In the genomic region with DNA sequence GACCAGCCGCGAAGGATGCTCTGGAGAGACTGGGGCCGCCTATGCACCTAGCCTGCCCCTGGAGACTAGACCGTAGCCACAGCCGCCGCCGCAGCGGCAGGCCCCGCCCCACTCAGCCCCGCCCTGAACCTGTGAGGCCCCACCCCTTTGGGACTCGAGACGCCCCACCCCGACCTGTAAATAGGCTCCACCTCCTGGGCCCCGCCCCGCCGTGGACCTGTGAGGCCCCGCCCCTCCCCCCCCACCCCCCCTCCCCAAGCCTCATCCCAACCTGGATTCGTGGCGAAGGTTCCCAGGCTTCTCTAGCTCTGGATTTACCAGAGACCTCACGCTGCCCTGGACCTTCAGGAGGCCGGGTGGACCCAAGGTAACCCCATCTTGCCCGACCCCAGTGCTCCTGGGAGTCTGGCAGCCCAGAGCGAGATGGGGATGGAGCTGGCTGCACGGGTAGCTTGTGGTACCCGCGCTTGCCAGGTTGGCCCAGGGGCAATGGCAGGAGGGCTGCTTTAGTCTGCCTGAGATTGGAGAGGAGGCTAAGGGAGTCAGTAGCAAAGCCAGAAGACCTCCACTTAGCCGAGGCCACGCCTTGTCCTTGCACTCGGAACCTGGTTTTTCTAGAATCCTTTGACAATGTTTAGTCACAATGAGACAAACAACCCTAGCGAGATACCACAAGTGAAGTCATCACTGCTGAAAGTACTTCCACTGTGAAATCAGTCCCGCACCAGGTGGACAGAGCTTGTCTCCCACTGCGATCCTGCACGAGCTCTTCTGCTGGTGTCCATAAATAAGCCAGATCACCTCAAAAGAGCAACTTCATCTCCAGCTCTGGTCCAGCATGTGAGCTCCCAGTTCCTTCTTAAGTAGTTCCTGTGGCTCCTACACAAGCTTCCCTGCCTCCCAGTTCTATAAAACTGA, we compare ENCODE assay signal across 8 mouse cellular contexts.
A peak's percentile ranks its signal among the peaks of the same experiment; 100 is the strongest.
DNase-seq lines count a peak whose midpoint lies in the region; ATAC-seq lines count a peak whose summit lies in the region.

No protein-coding gene starts in this region.

- no peak overlapping the region for H3K27ac ChIP-seq in heart, embryonic 14.5 days (replicated peaks in 1 of 2; ENCODE audit: control insufficient read depth in 1 of 2, insufficient read depth in 1 of 2, low read depth in 2 of 2, low read length in 2 of 2)
- no peak overlapping the region for H3K27ac ChIP-seq in forebrain, embryonic 13.5 days

- 15% methylated on average over 27 of the region's 33 CpGs for WGBS in heart, embryonic 14.5 days
- WGBS in forebrain, embryonic 13.5 days = 15% methylated on average over 24 of the region's 33 CpGs

- DNase-seq in heart, postnatal 25 days (ENCODE audit: low spot score) = no peak
- DNase-seq in kidney, postnatal 4 days = peak; percentile 67 to 80
- peak; percentile 18 for DNase-seq in lung, postnatal 10 days
- peak; percentile 75 for DNase-seq in retina, postnatal 1 day
- peak; percentile 53 for DNase-seq in yolk sac, embryonic 10.5 days (ENCODE audit: low spot score)

- no peaks in the 10 kb centered on the region for H3K9me3 ChIP-seq in heart, embryonic 14.5 days (ENCODE audit: control insufficient read depth, low read length)
- no peaks in the 10 kb centered on the region for H3K9me3 ChIP-seq in forebrain, embryonic 13.5 days (replicated peaks)

- no peaks in the 10 kb centered on the region for H3K36me3 ChIP-seq in heart, embryonic 14.5 days (ENCODE audit: control insufficient read depth, insufficient read depth, low read length)
- no peaks in the 10 kb centered on the region for H3K36me3 ChIP-seq in forebrain, embryonic 13.5 days (ENCODE audit: poor library complexity, severe bottlenecking)

- peak overlapping the region; percentile 38; the same call in 1 of the 2 replicates for H3K9ac ChIP-seq in heart, embryonic 14.5 days (ENCODE audit: low read length)
- peak overlapping the region; percentile 76 for H3K9ac ChIP-seq in forebrain, embryonic 13.5 days

- intact Hi-C loops in heart, postnatal 25 days (cut with DNase I) = no loop called here

- peaks cover 7% of the 10 kb centered on the region for H3K27me3 ChIP-seq in heart, embryonic 14.5 days (ENCODE audit: control insufficient read depth, insufficient read depth, low read length)
- no peaks in the 10 kb centered on the region for H3K27me3 ChIP-seq in forebrain, embryonic 13.5 days

- peak overlapping the region; percentile 84 for H3K4me2 ChIP-seq in heart, embryonic 14.5 days (ENCODE audit: low read length)
- H3K4me2 ChIP-seq in forebrain, embryonic 13.5 days = peak overlapping the region; percentile 78

- ATAC-seq in heart, embryonic 14.5 days (ENCODE audit: insufficient number of reproducible peaks, insufficient read depth, low FRiP score, low read depth) = no peak
- peak; percentile 84 for ATAC-seq in cerebellum, adult (ENCODE audit: insufficient number of reproducible peaks, low FRiP score, low TSS enrichment)
- ATAC-seq in forebrain, embryonic 13.5 days = peak; percentile 94

- H3K4me3 ChIP-seq in heart, embryonic 14.5 days (ENCODE audit: control insufficient read depth in 1 of 2, insufficient read depth in 1 of 2, low read depth in 1 of 2, low read length in 2 of 2) = peak overlapping the region; percentile 33 to 40
- peak overlapping the region; percentile 55 for H3K4me3 ChIP-seq in forebrain, embryonic 13.5 days

- peaks cover 3 to 5% of the 10 kb centered on the region in 2 experiments for H3K4me1 ChIP-seq in heart, embryonic 14.5 days (ENCODE audit: control insufficient read depth in 2 of 2, insufficient read depth in 2 of 2, low read length in 2 of 2)
- peaks cover 10% of the 10 kb centered on the region for H3K4me1 ChIP-seq in forebrain, embryonic 13.5 days
